Mouse (Mus musculus) liver, adult 2 months (tissue): ENCODE results near the gene Inava.

Experiments used
- CTCF ChIP-seq: fragments of 200-500 bp; IDR thresholded peaks from 2 replicates; pipeline ENCODE4 v1.5.1; 2011; ENCODE audit warnings: low read depth, low read length, control low read depth
- POLR2A ChIP-seq: fragments of 200-500 bp; IDR thresholded peaks from 2 replicates; pipeline ENCODE4 v1.6.1; 2011; ENCODE audit warnings: low read length, control low read depth; ENCODE audit not compliant: insufficient read depth; ENCODE audit errors: extremely low read depth

GRCm38 (mm10) chr1:136254503-136255065 lies 20.5 kb upstream of the Inava start:
- TF ChIP-seq CTCF (no peak), POLR2A (no peak)
